Mouse (Mus musculus) neural tube, embryonic 11.5 days (tissue): ENCODE measurements at regions not wholly inside any gene's neighbourhood (a gene's known extent, or its start where the extent isn't known, plus 50 kb on each side); places are given as distances from the start of the nearest gene placed in this dataset.
A peak's percentile ranks its signal among the peaks of the same experiment; 100 is the strongest.

Source experiments
- ATAC-seq: fragments of 200-750 bp; cut with Nextera tagmentation; 2 replicates; pipeline ENCODE4 v1.8.0; 2017; ENCODE audit warnings: moderate number of reproducible peaks, mild to moderate bottlenecking, moderate TSS enrichment, moderate library complexity; ENCODE audit not compliant: insufficient read depth, low FRiP score, low TSS enrichment
- DNase-seq: peaks from one replicate; pipeline ENCODE4 v3.0.0-alpha.2; 2015; ENCODE audit warnings: low spot score
- H3K27ac ChIP-seq: fragments of 300-500 bp; sonication (generic); 2 replicates; pipeline ENCODE4 v1.5.1; 2014; ENCODE audit warnings: low read depth, mild to moderate bottlenecking, low read length
- H3K27me3 ChIP-seq: fragments of 300-500 bp; sonication (generic); 2 replicates; pipeline ENCODE4 v1.6.1; 2014; ENCODE audit warnings: mild to moderate bottlenecking, low read length, mixed read lengths; ENCODE audit not compliant: control insufficient read depth, insufficient read depth
- H3K36me3 ChIP-seq: fragments of 300-500 bp; sonication (generic); 2 replicates; pipeline ENCODE4 v1.6.1; 2014; ENCODE audit warnings: mild to moderate bottlenecking, low read length, moderate library complexity, mixed read lengths; ENCODE audit not compliant: control insufficient read depth, insufficient read depth
- H3K4me1 ChIP-seq: fragments of 300-500 bp; sonication (generic); 2 replicates; pipeline ENCODE4 v1.6.1; 2014; ENCODE audit warnings: low read length, mixed read lengths; ENCODE audit not compliant: control insufficient read depth, insufficient read depth
- H3K4me2 ChIP-seq: fragments of 300-500 bp; sonication (generic); 2 replicates; pipeline ENCODE4 v1.6.1; 2014; ENCODE audit warnings: low read depth, mild to moderate bottlenecking, moderate library complexity
- H3K4me3 ChIP-seq: fragments of 300-500 bp; sonication (generic); 2 replicates; pipeline ENCODE4 v1.5.1; 2014; ENCODE audit warnings: low read depth, low read length
- H3K9ac ChIP-seq: fragments of 300-500 bp; sonication (generic); 2 replicates; pipeline ENCODE4 v1.6.1; 2014; ENCODE audit warnings: mild to moderate bottlenecking, low read length
- H3K9me3 ChIP-seq: fragments of 300-500 bp; sonication (generic); 2 replicates; pipeline ENCODE4 v1.6.1; 2016; ENCODE audit warnings: low read length; ENCODE audit not compliant: control insufficient read depth
- WGBS: fragments of 180-500 bp; shearing (Covaris S2); extraction: QIAGEN DNeasy Blood & Tissue Kit; methylation state at CpG from one replicate; pipeline ENCODE4 v1.1.7; 2014; 5-methylcytosine and 5-hydroxymethylcytosine counted together

DNA sequence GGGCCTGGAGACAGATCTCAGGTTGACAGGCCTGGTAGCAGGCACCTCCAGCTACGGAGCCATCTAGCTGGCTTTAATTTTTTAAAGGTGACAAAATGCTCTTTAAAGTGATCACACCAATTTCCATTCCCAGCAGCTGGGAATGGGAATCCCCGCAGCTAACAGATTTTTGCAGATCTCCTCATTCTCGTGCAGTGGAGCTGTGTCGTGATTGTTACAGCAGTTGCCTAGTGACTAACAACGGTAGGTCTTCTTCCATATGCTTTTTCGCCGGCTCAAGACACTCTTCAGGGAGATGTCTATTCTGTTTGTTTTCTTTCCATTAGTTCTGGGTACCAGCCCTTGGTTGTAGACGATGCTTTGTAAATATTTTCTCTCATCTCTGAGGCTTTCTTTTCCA is 109.3 kb downstream of the Bcl2l11 start:
- H3K36me3 ChIP-seq, result no peaks in the 10 kb centered on the region
- 63% methylated on average over 8 of the region's 8 CpGs for WGBS
- DNase-seq (no peak), ATAC-seq (no peak)
- no peaks in the 10 kb centered on the region for H3K9me3 ChIP-seq
- H3K4me2 ChIP-seq, result no peak overlapping the region
- no peaks in the 10 kb centered on the region for H3K4me1 ChIP-seq
- H3K4me3 ChIP-seq, result no peak overlapping the region
- no peak overlapping the region for H3K27ac ChIP-seq
- no peak overlapping the region for H3K9ac ChIP-seq
- no peaks in the 10 kb centered on the region for H3K27me3 ChIP-seq

- Histone ChIP-seq H3K36me3 (no peaks in the 10 kb centered on the region), H3K4me1 (no peaks in the 10 kb centered on the region), H3K27me3 (no peaks in the 10 kb centered on the region), H3K9me3 (no peaks in the 10 kb centered on the region), H3K4me2 (no peak overlapping the region), H3K4me3 (no peak overlapping the region), H3K27ac (no peak overlapping the region), H3K9ac (no peak overlapping the region)
- ATAC-seq, result no peak
- no peak for DNase-seq
- WGBS, result 94% methylated on average over 4 of the region's 4 CpGs
Observed at GRCm38 (mm10) chr2:128239451-128239850, 113.6 kb downstream of the Bcl2l11 start.

DNA sequence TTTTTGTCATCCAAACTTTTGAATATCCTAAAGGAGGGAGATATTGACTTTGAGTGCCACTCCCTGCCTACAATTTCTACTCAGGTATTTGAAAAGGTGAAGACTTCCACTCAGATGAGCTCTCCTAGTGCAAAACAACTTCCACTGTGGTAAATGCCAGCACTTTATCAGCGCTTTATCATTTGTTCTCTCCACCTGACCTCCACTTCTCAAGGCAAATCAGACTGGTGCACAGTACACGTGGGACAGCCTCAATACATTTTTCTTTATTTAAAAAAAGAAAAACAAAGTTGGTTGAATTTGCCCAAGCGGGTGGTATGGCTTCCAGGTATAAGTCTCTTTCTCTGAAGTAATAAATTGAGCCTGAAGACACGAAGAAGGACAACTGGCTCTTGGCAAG is 114.2 kb downstream of the Bcl2l11 start:
- no peaks in the 10 kb centered on the region for H3K9me3 ChIP-seq
- H3K4me1 ChIP-seq, result no peaks in the 10 kb centered on the region
- no peak for DNase-seq
- no peaks in the 10 kb centered on the region for H3K27me3 ChIP-seq
- H3K9ac ChIP-seq, result no peak overlapping the region
- H3K4me2 ChIP-seq, result no peak overlapping the region
- no peak overlapping the region for H3K4me3 ChIP-seq
- H3K27ac ChIP-seq, result no peak overlapping the region
- H3K36me3 ChIP-seq, result no peaks in the 10 kb centered on the region
- no peak for ATAC-seq
- 60% methylated on average over 4 of the region's 4 CpGs for WGBS

GRCm38 (mm10) chr2:128240536-128241279 is 114.9 kb downstream of the Bcl2l11 start:
- Histone ChIP-seq H3K36me3 (no peaks in the 10 kb centered on the region), H3K27ac (no peak overlapping the region), H3K4me1 (no peaks in the 10 kb centered on the region), H3K4me3 (no peak overlapping the region), H3K9me3 (no peaks in the 10 kb centered on the region), H3K4me2 (no peak overlapping the region), H3K9ac (no peak overlapping the region), H3K27me3 (no peaks in the 10 kb centered on the region)
- 36% methylated on average over 9 of the region's 9 CpGs for WGBS
- ATAC-seq (no peak), DNase-seq (no peak)

- DNase-seq, result peak; percentile 23
- Histone ChIP-seq H3K27me3 (no peaks in the 10 kb centered on the region), H3K27ac (no peak overlapping the region), H3K4me1 (no peaks in the 10 kb centered on the region), H3K4me3 (no peak overlapping the region), H3K4me2 (no peak overlapping the region), H3K36me3 (no peaks in the 10 kb centered on the region), H3K9me3 (no peaks in the 10 kb centered on the region), H3K9ac (no peak overlapping the region)
- WGBS, result 11% methylated on average over 3 of the region's 3 CpGs
- no peak for ATAC-seq
Observed at GRCm38 (mm10) chr2:128241280-128241665, 115.4 kb downstream of the Bcl2l11 start.

- no peaks in the 10 kb centered on the region for H3K36me3 ChIP-seq
- H3K9ac ChIP-seq, result no peak overlapping the region
- no peaks in the 10 kb centered on the region for H3K4me1 ChIP-seq
- H3K27me3 ChIP-seq, result no peaks in the 10 kb centered on the region
- DNase-seq, result no peak
- no peaks in the 10 kb centered on the region for H3K9me3 ChIP-seq
- no peak overlapping the region for H3K4me2 ChIP-seq
- WGBS, result 81% methylated on average over 10 of the region's 10 CpGs
- H3K27ac ChIP-seq, result no peak overlapping the region
- no peak for ATAC-seq
- H3K4me3 ChIP-seq, result no peak overlapping the region
Observed at GRCm38 (mm10) chr2:128245544-128245943, 119.7 kb downstream of the Bcl2l11 start.

DNA sequence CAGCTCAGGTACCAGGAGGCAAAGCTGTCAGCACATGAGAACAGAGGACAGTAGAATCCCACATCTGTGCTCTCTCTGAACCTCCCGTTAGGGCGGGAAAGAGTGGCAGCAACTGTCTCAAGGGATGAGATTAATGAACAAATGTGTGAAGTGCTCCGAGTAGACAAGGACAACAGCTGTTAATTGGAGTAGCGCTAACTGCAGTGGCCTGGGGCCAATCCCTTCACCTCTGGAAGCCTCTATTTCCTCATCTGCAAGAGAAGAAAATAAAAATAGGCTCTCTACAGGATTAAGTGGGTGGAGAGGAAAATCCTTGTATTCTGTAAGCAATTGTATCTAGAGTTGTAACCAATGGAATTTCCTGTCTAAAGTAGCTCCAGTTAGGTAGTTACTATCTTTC is 122.1 kb downstream of the Bcl2l11 start:
- Histone ChIP-seq H3K4me3 (no peak overlapping the region), H3K27me3 (no peaks in the 10 kb centered on the region), H3K27ac (no peak overlapping the region), H3K4me2 (no peak overlapping the region), H3K36me3 (no peaks in the 10 kb centered on the region), H3K4me1 (no peaks in the 10 kb centered on the region), H3K9ac (no peak overlapping the region), H3K9me3 (no peaks in the 10 kb centered on the region)
- ATAC-seq, result no peak
- no peak for DNase-seq
- WGBS, result 50% methylated on average over 4 of the region's 4 CpGs

- Histone ChIP-seq H3K4me2 (no peak overlapping the region), H3K27ac (no peak overlapping the region), H3K9me3 (no peaks in the 10 kb centered on the region), H3K4me3 (no peak overlapping the region), H3K27me3 (no peaks in the 10 kb centered on the region), H3K36me3 (no peaks in the 10 kb centered on the region), H3K9ac (no peak overlapping the region), H3K4me1 (no peaks in the 10 kb centered on the region)
- WGBS, result 92% methylated on average over 4 of the region's 4 CpGs
- no peak for ATAC-seq
- no peak for DNase-seq
Observed at GRCm38 (mm10) chr2:128249188-128249587, 123.3 kb downstream of the Bcl2l11 start.

GRCm38 (mm10) chr2:128249607-128250006 is 123.8 kb downstream of the Bcl2l11 start:
- 92% methylated on average over 2 of the region's 2 CpGs for WGBS
- DNase-seq (no peak), ATAC-seq (no peak)
- no peak overlapping the region for H3K9ac ChIP-seq
- no peaks in the 10 kb centered on the region for H3K9me3 ChIP-seq
- no peak overlapping the region for H3K4me3 ChIP-seq
- no peaks in the 10 kb centered on the region for H3K27me3 ChIP-seq
- H3K4me2 ChIP-seq, result no peak overlapping the region
- no peak overlapping the region for H3K27ac ChIP-seq
- no peaks in the 10 kb centered on the region for H3K36me3 ChIP-seq
- H3K4me1 ChIP-seq, result no peaks in the 10 kb centered on the region
